Mouse (Mus musculus): ENCODE data around the gene Olfr303. TPM values are rescaled to one million over a fixed set of nuclear protein-coding genes. Genes with fewer than 3 reads are reported as not detected.
"Not testable (repeated sequence)": the region's sequence is repeated elsewhere in the genome, so short reads cannot be mapped to it uniquely, and the experiment has no call there.

Gene Olfr303
- total RNA-seq (2021), result not detected

- DNase-seq (ENCODE audit: extremely low spot score in 1 of 2, low spot score in 1 of 2), result no peak
These were observed at the start of gene Olfr303 for GRCm38 (mm10) chr7:86397689-86398088. TSS of gene Olfr303 (minus strand) at chr7:86397789.

DNA sequence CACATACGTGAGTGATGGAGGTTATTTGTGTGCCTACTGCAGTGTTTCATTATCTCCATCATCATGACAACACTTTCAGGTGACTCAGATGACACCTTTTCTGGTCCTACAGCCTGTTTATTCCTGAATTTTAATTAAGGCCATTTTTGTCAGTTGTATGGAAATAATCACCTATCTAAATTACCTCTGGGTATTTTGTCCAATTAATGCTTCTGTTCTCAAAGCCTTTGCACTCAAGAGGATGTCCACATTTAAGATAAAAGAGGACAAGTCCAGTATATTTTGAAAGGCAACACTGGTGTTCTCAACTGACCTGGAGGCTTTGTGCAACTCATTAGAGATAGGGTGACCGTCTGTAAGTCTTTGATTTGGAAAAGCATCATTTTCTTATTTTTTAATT lies 6.0 kb upstream of the Olfr303 start, which contains the start of gene Olfr301:
Olfr301 (plus strand) TSS at position 301 of the 400 bp plus-strand sequence.
- no peak for DNase-seq (ENCODE audit: extremely low spot score in 1 of 2, low spot score in 1 of 2)

DNA sequence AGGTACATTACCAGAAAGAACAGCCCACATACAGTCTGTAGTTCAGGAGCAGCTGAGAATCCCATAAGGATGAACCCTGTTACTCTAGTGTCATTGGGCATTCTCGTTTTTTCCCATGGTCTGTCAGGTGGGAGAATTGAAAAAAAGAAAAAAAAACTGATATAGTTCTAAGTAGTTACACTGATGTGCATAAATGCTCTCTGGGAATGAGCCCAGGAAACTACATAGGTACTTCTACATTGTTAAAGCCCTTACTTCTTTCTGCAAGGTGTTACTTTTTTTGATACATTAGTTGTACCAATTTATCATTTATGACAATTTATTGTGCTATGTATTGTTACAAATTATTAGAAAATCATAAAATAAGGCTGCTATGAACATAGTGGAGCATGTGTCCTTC lies 11.0 kb downstream of the Olfr303 start, which contains the start of gene Olfr304:
Olfr304 (minus strand) TSS at position 101 of the 400 bp plus-strand sequence.
- DNase-seq (ENCODE audit: extremely low spot score in 1 of 2, low spot score in 1 of 2), result no peak

- no peak for DNase-seq (ENCODE audit: extremely low spot score in 1 of 2, low spot score in 1 of 2)
These were observed 11.8 kb downstream of the Olfr303 start for GRCm38 (mm10) chr7:86385769-86386168.

GRCm38 (mm10) chr7:86366828-86367227 lies 30.8 kb downstream of the Olfr303 start, which contains the start of gene Olfr305:
TSS of gene Olfr305 (minus strand) at chr7:86366928.
- no peak for DNase-seq (ENCODE audit: extremely low spot score in 1 of 2, low spot score in 1 of 2)

- not testable (repeated sequence) for DNase-seq (ENCODE audit: extremely low spot score in 1 of 2, low spot score in 1 of 2)
These were observed 51.3 kb downstream of the Olfr303 start for GRCm38 (mm10) chr7:86346296-86346695.

DNA sequence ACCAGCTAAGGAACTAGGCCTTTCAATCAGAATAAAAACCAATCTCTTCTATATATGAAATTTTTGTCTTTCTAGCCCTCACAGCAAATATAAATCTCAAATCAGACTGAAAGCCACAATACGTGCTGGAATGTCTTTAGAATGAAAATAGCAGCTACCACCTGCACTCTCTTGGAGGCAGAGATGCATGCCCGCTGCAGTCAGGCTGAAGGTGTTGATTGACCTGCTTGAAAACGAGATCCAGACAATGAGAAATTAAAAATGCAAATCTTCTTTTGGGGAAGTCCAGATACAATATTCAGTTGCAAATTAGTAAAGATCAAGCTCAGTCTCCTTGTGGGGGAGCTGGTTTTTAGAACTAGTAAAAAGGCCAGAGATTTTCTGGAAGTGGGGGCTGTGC lies 53.3 kb downstream of the Olfr303 start:
- DNase-seq (ENCODE audit: extremely low spot score in 1 of 2, low spot score in 1 of 2), result no peak

GRCm38 (mm10) chr7:86342881-86343565 lies 54.6 kb downstream of the Olfr303 start:
- no peak for DNase-seq (ENCODE audit: extremely low spot score in 1 of 2, low spot score in 1 of 2)

Other genes starting within 250 kb of the Olfr303 start
- not detected for gene Vmn2r75, start 226.0 kb downstream of the Olfr303 start, total RNA-seq (2021)
- not detected for gene Vmn2r76, start 151.5 kb downstream of the Olfr303 start, total RNA-seq (2021)
- gene Olfr310, start 120.6 kb downstream of the Olfr303 start, total RNA-seq (2021), result not detected
- gene Olfr309, start 84.1 kb downstream of the Olfr303 start, total RNA-seq (2021), result not detected
- not detected for gene Olfr308, start 72.2 kb downstream of the Olfr303 start, total RNA-seq (2021)
- not detected for gene Olfr307, start 60.2 kb downstream of the Olfr303 start, total RNA-seq (2021)
- gene Olfr305, start 30.9 kb downstream of the Olfr303 start, total RNA-seq (2021), result not detected
- gene Olfr304, start 11.1 kb downstream of the Olfr303 start, total RNA-seq (2021), result not detected
- gene Olfr301, start 6.1 kb upstream of the Olfr303 start, total RNA-seq (2021), result not detected
- gene Olfr299, start 62.1 kb upstream of the Olfr303 start, total RNA-seq (2021), result not detected
- not detected for gene Olfr298, start 94.7 kb upstream of the Olfr303 start, total RNA-seq (2021)
- gene Olfr297, start 122.2 kb upstream of the Olfr303 start, total RNA-seq (2021), result not detected
- gene Olfr295, start 186.1 kb upstream of the Olfr303 start, total RNA-seq (2021), result not detected
- gene Olfr294, start 218.9 kb upstream of the Olfr303 start, total RNA-seq (2021), result not detected